Mouse (Mus musculus): ENCODE data around the gene Isl1. TPM values are rescaled to one million over a fixed set of nuclear protein-coding genes. Genes with fewer than 3 reads are reported as not detected.

Gene Isl1
- polyA plus RNA-seq, 1 experiment = 0.88 TPM

- DNase-seq (ENCODE audit: low read depth) = no peak
These were observed 14.8 kb downstream of the Isl1 start for GRCm38 (mm10) chr13:116294734-116295133.

- DNase-seq (ENCODE audit: low read depth) = no peak
These were observed 15.4 kb downstream of the Isl1 start for GRCm38 (mm10) chr13:116294151-116294461.

DNA sequence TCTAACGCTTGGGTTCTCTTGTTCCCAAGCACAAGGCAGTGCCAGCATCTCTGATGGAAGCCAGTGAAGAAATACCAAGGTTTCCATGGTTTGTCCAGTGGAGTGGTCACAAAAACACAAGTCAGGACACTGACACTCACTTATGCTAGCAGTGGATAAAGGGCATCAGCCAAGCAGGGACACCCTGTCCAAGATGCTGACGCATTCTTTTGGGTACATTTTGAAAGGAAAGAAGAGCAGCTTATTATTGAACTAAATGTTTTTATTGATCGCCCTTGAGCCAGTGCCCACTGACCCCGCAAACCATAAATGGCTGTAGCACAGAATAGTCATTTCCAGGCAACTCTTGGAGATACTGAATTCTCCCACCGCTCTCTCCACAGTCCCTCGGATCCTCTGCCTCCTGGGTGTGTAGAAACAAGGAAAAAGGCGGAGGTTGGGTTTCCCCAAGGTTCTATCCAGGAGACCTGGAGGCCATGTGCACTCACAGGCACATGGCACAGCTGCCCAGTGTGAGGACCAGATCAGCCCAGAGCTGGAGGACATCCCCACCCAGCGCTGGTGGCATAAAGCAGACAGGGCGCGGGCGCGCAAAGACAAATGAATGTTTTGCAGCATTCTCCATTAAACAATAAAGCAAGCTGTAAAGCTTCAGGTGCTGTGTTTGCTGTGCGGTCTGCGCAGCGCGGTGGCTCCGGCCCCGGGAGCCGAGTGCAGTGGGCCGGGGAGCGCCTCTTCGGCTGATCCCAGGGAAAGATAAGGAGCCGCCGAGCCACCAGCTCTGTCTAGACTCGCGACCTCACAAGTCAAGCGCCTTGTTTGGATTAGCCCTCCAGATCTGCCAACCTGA lies 16.0 kb downstream of the Isl1 start:
- no peak for DNase-seq (ENCODE audit: low read depth)

- DNase-seq (ENCODE audit: low read depth) = no peak
These were observed 19.8 kb downstream of the Isl1 start for GRCm38 (mm10) chr13:116289655-116290054.

GRCm38 (mm10) chr13:116279207-116279772 lies 30.2 kb downstream of the Isl1 start:
- DNase-seq (ENCODE audit: low read depth) = no peak
